Comparison of ENCODE assay signal across 19 mouse cellular contexts in the genomic region with DNA sequence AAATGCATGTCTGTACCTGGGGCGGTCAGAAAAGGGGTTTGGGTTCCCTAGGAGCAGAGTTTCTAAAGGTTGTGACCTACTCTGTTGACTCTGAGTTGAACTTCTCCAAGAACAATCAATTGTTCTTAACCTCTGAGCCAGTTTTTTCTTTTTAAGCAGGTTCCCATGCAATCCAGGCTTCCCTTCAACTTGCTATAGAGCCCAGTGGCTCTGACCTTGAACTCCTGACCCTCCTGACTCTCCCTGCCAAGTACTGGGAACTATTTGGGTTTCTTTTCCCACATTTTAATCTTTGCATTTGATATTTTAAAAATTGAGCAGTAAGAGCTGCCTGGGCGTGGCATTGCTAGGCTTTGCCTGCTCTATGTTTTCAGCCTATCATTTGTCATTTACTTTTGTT. TPM values are rescaled to one million over a fixed set of nuclear protein-coding genes. Genes with fewer than 3 reads are reported as not detected.
DNase-seq lines count a peak whose midpoint lies in the region.
"Had no signal": no experiment of that assay in that cellular context is flagged by ENCODE, and none has a peak within 500 bp of the region (broad histone marks: within the 10 kb centered on the region; RNA-seq: fewer than 3 reads in every experiment).

No protein-coding gene starts in this region.

- DNase-seq in adrenal gland, adult (ENCODE audit: inconsistent age in 2 of 2, low spot score in 1 of 2) = peak; percentile 21 to 46
- DNase-seq in adrenal gland, adult 8-10 months = no peak
- peak; percentile 57 for DNase-seq in heart, adult 11 months
- no peak for DNase-seq in heart, embryonic 10.5 days (ENCODE audit: low spot score)
- DNase-seq in ovary, postnatal 36 days (ENCODE audit: low spot score) = peak; percentile 17
- no peak for DNase-seq in ovary, postnatal 10 days (ENCODE audit: low spot score)
- no peak for DNase-seq in frontal cortex, postnatal 25 days (ENCODE audit: low spot score in 2 of 2)
- no peak for DNase-seq in layer of hippocampus, adult 18-20 months (ENCODE audit: low spot score in 2 of 2)
- DNase-seq: B cell, adult 2 months; cerebellum, adult 2 months; cerebellum, postnatal 10 days; gastrocnemius, postnatal 36 days; heart, adult 18-20 months; heart, postnatal 14 days had no signal

- no peaks in the 10 kb centered on the region for H3K9me3 ChIP-seq in heart, embryonic 10.5 days
- H3K9me3 ChIP-seq: embryonic facial prominence, embryonic 10.5 days; forebrain, embryonic 10.5 days; heart, embryonic 15.5 days; hindbrain, embryonic 13.5 days had no signal

- WGBS in heart, embryonic 10.5 days = 90% methylated on average over 2 of the region's 2 CpGs

- H3K4me3 ChIP-seq in heart, embryonic 10.5 days = no peak overlapping the region
- H3K4me3 ChIP-seq: embryonic facial prominence, embryonic 10.5 days; forebrain, embryonic 10.5 days; heart, embryonic 15.5 days; hindbrain, embryonic 13.5 days had no signal

- no peak overlapping the region for H3K27ac ChIP-seq in heart, embryonic 10.5 days
- H3K27ac ChIP-seq: embryonic facial prominence, embryonic 10.5 days; forebrain, embryonic 10.5 days; heart, embryonic 15.5 days; hindbrain, embryonic 13.5 days; hindbrain, postnatal 0 days had no signal

- H3K4me1 ChIP-seq in heart, embryonic 10.5 days = no peaks in the 10 kb centered on the region
- H3K4me1 ChIP-seq: embryonic facial prominence, embryonic 10.5 days; forebrain, embryonic 10.5 days; heart, embryonic 15.5 days; hindbrain, embryonic 13.5 days had no signal

- H3K36me3 ChIP-seq in heart, embryonic 10.5 days = 0 out of 2 replicates have a peak, but pooled peaks cover 10% of the 10 kb centered on the region
- H3K36me3 ChIP-seq: heart, embryonic 15.5 days had no signal

- no peaks in the 10 kb centered on the region for H3K27me3 ChIP-seq in heart, embryonic 10.5 days (ENCODE audit: insufficient read depth, poor library complexity, severe bottlenecking)
- H3K27me3 ChIP-seq: heart, embryonic 15.5 days; hindbrain, embryonic 13.5 days had no signal

RNA-seq across cellular contexts. Expression of gene Pex13, which starts 27.5 kb away (rescaled TPM):
- total RNA-seq in adrenal gland, adult 8-10 months (2022) = 10 to 100 TPM; 39.6 to 65.2 (median 55.0) TPM
- polyA plus RNA-seq in heart, embryonic 10.5 days (2016; fragmentation: Nextera tagmentation; extraction: Ambion mirVana) = 24.6 and 25.9 TPM in 2 replicates
- 10 to 100 TPM; 23.9 to 25.0 TPM for total RNA-seq in layer of hippocampus, adult 18-20 months (2021)

RNA-seq across cellular contexts. Expression of gene Pus10, which starts 27.8 kb away (rescaled TPM):
- total RNA-seq in adrenal gland, adult 8-10 months (2022) = 10 to 100 TPM; 17.4 to 27.4 (median 19.6) TPM
- 19.2 and 19.6 TPM in 2 replicates for polyA plus RNA-seq in heart, embryonic 10.5 days (2016; fragmentation: Nextera tagmentation; extraction: Ambion mirVana)
- 10 to 100 TPM; 12.2 to 14.6 TPM for total RNA-seq in layer of hippocampus, adult 18-20 months (2021)

RNA-seq across cellular contexts. Expression of gene 0610010F05Rik, which starts 59.8 kb away (rescaled TPM):
- 10 to 100 TPM; 13.6 to 17.6 (median 16.3) TPM for total RNA-seq in adrenal gland, adult 8-10 months (2022)
- 21.0 and 23.5 TPM in 2 replicates for polyA plus RNA-seq in heart, embryonic 10.5 days (2016; fragmentation: Nextera tagmentation; extraction: Ambion mirVana)
- 10 to 100 TPM; 27.7 to 28.4 TPM for total RNA-seq in layer of hippocampus, adult 18-20 months (2021)

Comparison
In these comparisons a context has a peak if more than half of its experiments do, and no peak if none do; other contexts are left out.
1. DNase-seq: peak in adrenal gland, adult (2 of 2), heart, adult 11 months (single experiment) and ovary, postnatal 36 days (single experiment); none in adrenal gland, adult 8-10 months (single experiment), heart, embryonic 10.5 days (single experiment), ovary, postnatal 10 days (single experiment), frontal cortex, postnatal 25 days (0 of 2) and layer of hippocampus, adult 18-20 months (0 of 2).